Mouse (Mus musculus) thymus, adult 18-20 months (tissue): ENCODE data around the gene Kalrn.

Experiments
- DNase-seq, 2 experiments: peaks; one replicate each; pipeline ENCODE4 v3.0.0; 2022; ENCODE audit warnings: mixed read lengths in 2 of 2

The Kalrn gene

GRCm38 (mm10) chr16:33947664-33948571 is 625.4 kb downstream of the Kalrn start:
- DNase-seq, result no peak

GRCm38 (mm10) chr16:33946021-33946420 is 627.3 kb downstream of the Kalrn start:
- no peak for DNase-seq

GRCm38 (mm10) chr16:33944772-33945171 is 628.6 kb downstream of the Kalrn start:
- no peak for DNase-seq

GRCm38 (mm10) chr16:33944126-33944525 is 629.2 kb downstream of the Kalrn start:
- DNase-seq, result no peak

- DNase-seq, result no peak
These were observed 629.9 kb downstream of the Kalrn start for GRCm38 (mm10) chr16:33943388-33943787.

- no peak for DNase-seq
These were observed 631.0 kb downstream of the Kalrn start for GRCm38 (mm10) chr16:33942341-33942740.

- DNase-seq, result no peak
These were observed 632.0 kb downstream of the Kalrn start for GRCm38 (mm10) chr16:33941271-33941781.

GRCm38 (mm10) chr16:33940095-33940494 is 633.2 kb downstream of the Kalrn start:
- DNase-seq, result no peak

- no peak for DNase-seq
These were observed 633.7 kb downstream of the Kalrn start for GRCm38 (mm10) chr16:33939636-33940035.

- no peak for DNase-seq
These were observed 634.2 kb downstream of the Kalrn start for GRCm38 (mm10) chr16:33939133-33939531.

- DNase-seq, result no peak
These were observed 634.8 kb downstream of the Kalrn start for GRCm38 (mm10) chr16:33938311-33939132.

GRCm38 (mm10) chr16:33937567-33937966 is 635.8 kb downstream of the Kalrn start:
- DNase-seq, result no peak

GRCm38 (mm10) chr16:33936885-33937284 is 636.4 kb downstream of the Kalrn start:
- no peak for DNase-seq

- no peak for DNase-seq
These were observed 637.9 kb downstream of the Kalrn start for GRCm38 (mm10) chr16:33935407-33935785.

- DNase-seq, result no peak
These were observed 638.5 kb downstream of the Kalrn start for GRCm38 (mm10) chr16:33934701-33935406.

- DNase-seq, result no peak
These were observed 639.9 kb downstream of the Kalrn start for GRCm38 (mm10) chr16:33933411-33933810.

- DNase-seq, result no peak
These were observed 641.2 kb downstream of the Kalrn start for GRCm38 (mm10) chr16:33932126-33932525.

- no peak for DNase-seq
These were observed 641.6 kb downstream of the Kalrn start for GRCm38 (mm10) chr16:33931682-33932081.

- DNase-seq, result no peak
These were observed 642.5 kb downstream of the Kalrn start for GRCm38 (mm10) chr16:33930785-33931184.

GRCm38 (mm10) chr16:33928788-33929462 is 644.4 kb downstream of the Kalrn start:
- no peak for DNase-seq

- no peak for DNase-seq
These were observed 646.0 kb downstream of the Kalrn start for GRCm38 (mm10) chr16:33927263-33927824.

GRCm38 (mm10) chr16:33923758-33924157 is 649.6 kb downstream of the Kalrn start:
- no peak for DNase-seq
